Mouse (Mus musculus): ENCODE results near the gene Olfr492. TPM values are rescaled to one million over a fixed set of nuclear protein-coding genes. Genes with fewer than 3 reads are reported as not detected.

Gene Olfr492
- total RNA-seq (2015) = not detected in 2 replicates
- total RNA-seq (2017) = not detected in 2 replicates

GRCm38 (mm10) chr7:108323574-108323973 lies at the start of gene Olfr492:
Gene Olfr492, minus strand, starts transcription at chr7:108323674.
- no peak for ATAC-seq (ENCODE audit: poor library complexity, severe bottlenecking)

DNA sequence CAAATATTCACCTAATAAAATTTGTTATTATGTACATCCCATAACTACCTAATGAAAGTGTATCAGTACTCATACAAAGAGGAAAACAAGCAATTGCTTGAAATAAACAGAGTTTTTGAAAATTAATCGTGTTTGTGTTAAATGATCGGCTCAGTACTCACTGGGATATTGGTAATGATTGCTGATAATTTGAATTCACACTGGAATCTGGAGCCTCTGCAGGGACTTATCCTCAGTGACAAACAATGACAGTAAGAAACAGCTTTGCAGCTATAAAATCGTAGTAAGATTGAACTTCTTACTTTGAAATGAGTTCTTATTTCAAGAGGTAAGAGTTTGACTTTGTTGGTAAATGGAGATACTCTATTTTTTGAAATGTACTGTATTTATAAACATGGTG lies 41.6 kb upstream of the Olfr492 start, which contains the start of gene Olfr494:
Gene Olfr494 (plus strand): TSS at position 301 of the 400 bp plus-strand sequence.
- no peak for ATAC-seq (ENCODE audit: poor library complexity, severe bottlenecking)

DNA sequence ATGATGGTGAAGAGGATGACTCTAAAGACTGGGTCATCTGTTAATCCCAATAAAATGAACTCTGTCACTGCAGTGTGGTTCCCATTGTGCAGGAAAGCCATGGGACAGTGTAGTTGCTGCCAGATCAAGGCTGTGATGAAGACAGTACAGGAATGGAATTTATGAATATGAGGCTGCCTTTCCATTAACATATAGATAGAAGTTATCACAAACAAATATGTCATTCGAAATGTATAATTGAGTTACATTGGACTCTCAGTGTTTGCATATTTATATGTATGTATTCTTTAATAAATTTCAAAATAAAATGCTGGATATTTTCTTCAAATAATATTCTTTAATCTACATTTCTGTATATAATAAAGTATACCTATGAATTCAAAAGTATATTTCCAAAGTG lies 23.4 kb upstream of the Olfr492 start, which contains the start of gene Olfr493:
Gene Olfr493 (minus strand): TSS at position 101 of the 400 bp plus-strand sequence.
- no peak for ATAC-seq (ENCODE audit: poor library complexity, severe bottlenecking)

GRCm38 (mm10) chr7:108313151-108313550 lies 10.3 kb downstream of the Olfr492 start, which contains the start of gene Olfr491:
Gene Olfr491, plus strand, starts transcription at chr7:108313451.
- ATAC-seq (ENCODE audit: poor library complexity, severe bottlenecking) = no peak

DNA sequence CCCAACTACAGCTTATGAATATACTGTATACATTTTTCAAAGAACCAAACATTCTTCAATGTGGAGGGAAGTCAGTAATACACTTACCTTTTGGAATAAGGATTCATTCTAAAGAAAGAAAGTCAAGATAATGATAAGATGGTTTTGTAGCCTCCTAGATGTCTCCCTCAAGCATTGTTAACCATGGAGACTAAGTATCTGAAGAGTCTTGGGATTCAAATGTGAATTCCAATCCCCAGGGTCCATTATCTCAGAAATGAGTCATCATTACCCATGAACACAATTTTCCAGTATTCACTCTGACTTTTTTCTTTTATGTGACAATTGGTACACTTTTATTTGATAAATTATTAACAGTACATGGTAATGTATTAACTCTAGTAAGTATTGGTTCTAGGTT lies 34.6 kb downstream of the Olfr492 start, which contains the start of gene Olfr490:
Gene Olfr490 (minus strand): TSS at position 101 of the 400 bp plus-strand sequence.
- ATAC-seq (ENCODE audit: poor library complexity, severe bottlenecking) = no peak

Other genes starting within 250 kb of the Olfr492 start
- not detected in 2 replicates for gene Olfr481, start 243.8 kb downstream of the Olfr492 start, total RNA-seq (2015)
- gene Olfr481, start 243.8 kb downstream of the Olfr492 start, total RNA-seq (2017) = not detected in 2 replicates
- gene Olfr482, start 226.1 kb downstream of the Olfr492 start, total RNA-seq (2015) = not detected in 2 replicates
- gene Olfr482, start 226.1 kb downstream of the Olfr492 start, total RNA-seq (2017) = not detected in 2 replicates
- not detected in 2 replicates for gene Olfr483, start 222.8 kb downstream of the Olfr492 start, total RNA-seq (2015)
- gene Olfr483, start 222.8 kb downstream of the Olfr492 start, total RNA-seq (2017) = not detected in 2 replicates
- gene Olfr484, start 196.2 kb downstream of the Olfr492 start, total RNA-seq (2015) = not detected in 2 replicates
- not detected in 2 replicates for gene Olfr484, start 196.2 kb downstream of the Olfr492 start, total RNA-seq (2017)
- not detected in 2 replicates for gene Olfr485, start 163.8 kb downstream of the Olfr492 start, total RNA-seq (2015)
- gene Olfr485, start 163.8 kb downstream of the Olfr492 start, total RNA-seq (2017) = not detected in 2 replicates
- gene Olfr486, start 150.9 kb downstream of the Olfr492 start, total RNA-seq (2015) = not detected in 2 replicates
- not detected in 2 replicates for gene Olfr486, start 150.9 kb downstream of the Olfr492 start, total RNA-seq (2017)
- not detected in 2 replicates for gene Olfr487, start 109.0 kb downstream of the Olfr492 start, total RNA-seq (2015)
- gene Olfr487, start 109.0 kb downstream of the Olfr492 start, total RNA-seq (2017) = not detected in 2 replicates
- gene Olfr488, start 65.3 kb downstream of the Olfr492 start, total RNA-seq (2015) = not detected in 2 replicates
- not detected in 2 replicates for gene Olfr488, start 65.3 kb downstream of the Olfr492 start, total RNA-seq (2017)
- gene Olfr490, start 34.7 kb downstream of the Olfr492 start, total RNA-seq (2015) = not detected in 2 replicates
- not detected in 2 replicates for gene Olfr490, start 34.7 kb downstream of the Olfr492 start, total RNA-seq (2017)
- gene Olfr491, start 10.2 kb downstream of the Olfr492 start, total RNA-seq (2015) = not detected in 2 replicates
- gene Olfr491, start 10.2 kb downstream of the Olfr492 start, total RNA-seq (2017) = not detected in 2 replicates
- not detected in 2 replicates for gene Olfr493, start 23.3 kb upstream of the Olfr492 start, total RNA-seq (2015)
- gene Olfr493, start 23.3 kb upstream of the Olfr492 start, total RNA-seq (2017) = not detected in 2 replicates
- gene Olfr494, start 41.7 kb upstream of the Olfr492 start, total RNA-seq (2015) = not detected in 2 replicates
- not detected in 2 replicates for gene Olfr494, start 41.7 kb upstream of the Olfr492 start, total RNA-seq (2017)
- not detected in 2 replicates for gene Olfr495, start 69.5 kb upstream of the Olfr492 start, total RNA-seq (2015)
- gene Olfr495, start 69.5 kb upstream of the Olfr492 start, total RNA-seq (2017) = not detected in 2 replicates
- gene Olfr497, start 96.7 kb upstream of the Olfr492 start, total RNA-seq (2015) = not detected in 2 replicates
- not detected in 2 replicates for gene Olfr497, start 96.7 kb upstream of the Olfr492 start, total RNA-seq (2017)
- not detected in 2 replicates for gene Olfr498, start 141.7 kb upstream of the Olfr492 start, total RNA-seq (2015)
- gene Olfr498, start 141.7 kb upstream of the Olfr492 start, total RNA-seq (2017) = not detected in 2 replicates
- not detected in 2 replicates for gene Olfr502, start 201.4 kb upstream of the Olfr492 start, total RNA-seq (2015)
- not detected in 2 replicates for gene Olfr502, start 201.4 kb upstream of the Olfr492 start, total RNA-seq (2017)
- gene Olfr503, start 220.9 kb upstream of the Olfr492 start, total RNA-seq (2015) = not detected in 2 replicates
- gene Olfr503, start 220.9 kb upstream of the Olfr492 start, total RNA-seq (2017) = not detected in 2 replicates
- not detected in 2 replicates for gene Olfr504, start 242.1 kb upstream of the Olfr492 start, total RNA-seq (2015)
- gene Olfr504, start 242.1 kb upstream of the Olfr492 start, total RNA-seq (2017) = not detected in 2 replicates